Mouse (Mus musculus): ENCODE data around the gene Man1b1.
A peak's percentile ranks its signal among the peaks of the same experiment; 100 is the strongest.

- no peak for TF ChIP-seq CTCF (IDR thresholded peaks at IDR 0.05)
- peak; percentile 82 for TF ChIP-seq POLR2A (IDR thresholded peaks at IDR 0.05; ENCODE audit: insufficient read depth, low read depth, low read length)
- no peak for TF ChIP-seq EP300 (IDR thresholded peaks at IDR 0.05; ENCODE audit: insufficient read depth, low read depth, low read length)
These were observed 33.1 kb downstream of the Man1b1 start, which contains the start of gene Uap1l1 for GRCm38 (mm10) chr2:25365091-25365761.
